Mouse (Mus musculus) CH12.LX (cell line): ENCODE results near the gene Nova2. TPM values are rescaled to one million over a fixed set of nuclear protein-coding genes. Genes with fewer than 3 reads are reported as not detected.

Source experiments
- DNase-seq: peaks from one replicate; pipeline ENCODE4 v3.0.0-alpha.2; 2013; ENCODE audit errors: extremely low read depth
- H3K27ac ChIP-seq: 2 replicates; pipeline ENCODE4 v1.5.1; 2012; ENCODE audit warnings: low read depth, mild to moderate bottlenecking, control low read depth, moderate library complexity; ENCODE audit not compliant: insufficient read depth
- H3K27me3 ChIP-seq: replicated peaks from 2 replicates; pipeline ENCODE3; 2012; ENCODE audit warnings: inconsistent platforms
- H3K36me3 ChIP-seq, 2 experiments: replicated peaks in 1 of 2; 2 replicates each; pipeline versions ENCODE3 to v1.6.1; 2012; ENCODE audit warnings: inconsistent platforms in 1 of 2, low read length in 1 of 2, mild to moderate bottlenecking in 1 of 2, mixed read lengths in 1 of 2, moderate library complexity in 1 of 2; ENCODE audit not compliant: control insufficient read depth in 1 of 2, insufficient read depth in 1 of 2
- H3K4me1 ChIP-seq, 2 experiments: 2 replicates each; pipeline ENCODE4 v1.6.1; 2012; ENCODE audit warnings: inconsistent platforms in 1 of 2, moderate library complexity in 1 of 2; ENCODE audit not compliant: insufficient read depth in 2 of 2, control insufficient read depth in 1 of 2
- H3K4me2 ChIP-seq: 2 replicates; pipeline ENCODE4 v1.6.1; 2012; ENCODE audit warnings: low read depth, mild to moderate bottlenecking, control low read depth; ENCODE audit not compliant: poor library complexity, insufficient read depth, severe bottlenecking
- H3K4me3 ChIP-seq, 3 experiments: fragments of 150-350 bp in 1 of 3; sonication (generic) in 1 of 3; replicated peaks in 1 of 3; 2 replicates each; pipeline versions ENCODE3 to v1.5.1; 2011 to 2012; ENCODE audit warnings: low read depth in 2 of 3, low read length in 2 of 3, mild to moderate bottlenecking in 2 of 3, moderate library complexity in 2 of 3, control low read depth in 1 of 3, improper control_type of control experiment in 1 of 3, inconsistent platforms in 1 of 3, mixed read lengths in 1 of 3; ENCODE audit not compliant: poor library complexity in 1 of 3
- H3K79me2 ChIP-seq: replicated peaks from 2 replicates; pipeline ENCODE4 v1.6.1; 2012; ENCODE audit warnings: mild to moderate bottlenecking, moderate library complexity; ENCODE audit not compliant: control insufficient read depth, poor library complexity, insufficient read depth, severe bottlenecking; ENCODE audit errors: extremely low read depth
- H3K9ac ChIP-seq: 2 replicates; pipeline ENCODE4 v1.6.1; 2012; ENCODE audit warnings: low read depth, mild to moderate bottlenecking, control low read depth, moderate library complexity; ENCODE audit not compliant: insufficient read depth
- H3K9me3 ChIP-seq: replicated peaks from 2 replicates; pipeline ENCODE3; 2012; ENCODE audit warnings: low read length, inconsistent platforms, mixed read lengths
- BHLHE40 ChIP-seq: IDR thresholded peaks from 2 replicates; pipeline ENCODE4 v1.6.1; 2011; ENCODE audit warnings: mild to moderate bottlenecking, low read depth, low read length, improper control_type of control experiment
- CHD1 ChIP-seq: IDR thresholded peaks from 2 replicates; pipeline ENCODE4 v1.6.1; 2012; ENCODE audit warnings: low read depth, low read length, improper control_type of control experiment, inconsistent platforms
- CTCF ChIP-seq, 2 experiments: IDR thresholded peaks in 1 of 2; conservative IDR thresholded peaks in 1 of 2; 2 replicates each; pipeline ENCODE4 v1.5.1; 2011 to 2012; ENCODE audit warnings: low read depth in 2 of 2, low read length in 2 of 2, improper control_type of control experiment in 1 of 2, inconsistent platforms in 1 of 2, mild to moderate bottlenecking in 1 of 2, moderate library complexity in 1 of 2
- EP300 ChIP-seq: IDR thresholded peaks from 2 replicates; pipeline ENCODE4 v1.6.1; 2011; ENCODE audit warnings: low read length, improper control_type of control experiment
- ETS1 ChIP-seq: conservative IDR thresholded peaks from 2 replicates; pipeline ENCODE4 v1.6.1; 2012; ENCODE audit warnings: low read depth, mild to moderate bottlenecking, inconsistent platforms, low read length, improper control_type of control experiment, moderate library complexity
- GABPA ChIP-seq: IDR thresholded peaks from 2 replicates; pipeline ENCODE4 v1.6.1; 2012; ENCODE audit warnings: low read depth, low read length, improper control_type of control experiment, inconsistent platforms; ENCODE audit not compliant: insufficient replicate concordance
- HCFC1 ChIP-seq: IDR thresholded peaks from 2 replicates; pipeline ENCODE4 v1.6.1; 2012; ENCODE audit warnings: low read depth, mild to moderate bottlenecking, inconsistent platforms, low read length, improper control_type of control experiment
- IRF4 ChIP-seq: IDR thresholded peaks from 2 replicates; pipeline ENCODE4 v1.6.1; 2014; ENCODE audit warnings: low read depth, mild to moderate bottlenecking, inconsistent platforms, low read length, improper control_type of control experiment
- JUN ChIP-seq: IDR thresholded peaks from 2 replicates; pipeline ENCODE4 v1.6.1; 2011; ENCODE audit warnings: low read depth, mild to moderate bottlenecking, low read length, improper control_type of control experiment, moderate library complexity; ENCODE audit not compliant: insufficient read depth
- JUND ChIP-seq: conservative IDR thresholded peaks from 2 replicates; pipeline ENCODE4 v1.6.1; 2011; ENCODE audit warnings: low read depth, low read length, improper control_type of control experiment
- KAT2A ChIP-seq: IDR thresholded peaks from 2 replicates; pipeline ENCODE4 v1.6.1; 2012; ENCODE audit warnings: low read length, improper control_type of control experiment, inconsistent platforms; ENCODE audit not compliant: insufficient replicate concordance
- MAFK ChIP-seq: IDR thresholded peaks from 2 replicates; pipeline ENCODE4 v1.6.1; 2011; ENCODE audit warnings: low read length, improper control_type of control experiment; ENCODE audit not compliant: insufficient replicate concordance
- MAX ChIP-seq: IDR thresholded peaks from 2 replicates; pipeline ENCODE4 v1.6.1; 2011; ENCODE audit warnings: low read length, improper control_type of control experiment
- MAZ ChIP-seq: IDR thresholded peaks from 2 replicates; pipeline ENCODE4 v1.6.1; 2012; ENCODE audit warnings: low read depth, mild to moderate bottlenecking, inconsistent platforms, low read length, improper control_type of control experiment, moderate library complexity
- MEF2A ChIP-seq: IDR thresholded peaks from 2 replicates; pipeline ENCODE4 v1.6.1; 2014; ENCODE audit warnings: low read depth, mild to moderate bottlenecking, inconsistent platforms, low read length, improper control_type of control experiment, borderline replicate concordance
- NELFE ChIP-seq: IDR thresholded peaks from 2 replicates; pipeline ENCODE4 v1.6.1; 2011; ENCODE audit warnings: low read depth, low read length, improper control_type of control experiment
- PAX5 ChIP-seq: IDR thresholded peaks from 2 replicates; pipeline ENCODE4 v1.6.1; 2012; ENCODE audit warnings: low read length, inconsistent platforms, mixed read lengths
- POLR2AphosphoS2 ChIP-seq: IDR thresholded peaks from 2 replicates; pipeline ENCODE4 v1.6.1; 2011; ENCODE audit warnings: low read depth, low read length, improper control_type of control experiment
- RAD21 ChIP-seq: IDR thresholded peaks from 2 replicates; pipeline ENCODE4 v1.6.1; 2011; ENCODE audit warnings: low read depth, mild to moderate bottlenecking, low read length, improper control_type of control experiment, moderate library complexity
- RCOR1 ChIP-seq: conservative IDR thresholded peaks from 2 replicates; pipeline ENCODE4 v1.6.1; 2012; ENCODE audit warnings: low read depth, mild to moderate bottlenecking, inconsistent platforms, low read length, improper control_type of control experiment
- SIN3A ChIP-seq: IDR thresholded peaks from 2 replicates; pipeline ENCODE4 v1.6.1; 2012; ENCODE audit warnings: low read length, improper control_type of control experiment, inconsistent platforms
- SMC3 ChIP-seq: IDR thresholded peaks from 2 replicates; pipeline ENCODE4 v1.6.1; 2011; ENCODE audit warnings: low read depth, low read length, improper control_type of control experiment
- TBP ChIP-seq: conservative IDR thresholded peaks from 2 replicates; pipeline ENCODE4 v1.6.1; 2011; ENCODE audit warnings: low read depth, low read length, improper control_type of control experiment
- TCF12 ChIP-seq: IDR thresholded peaks from 2 replicates; pipeline ENCODE4 v1.6.1; 2014; ENCODE audit warnings: low read depth, mild to moderate bottlenecking, inconsistent platforms, low read length, improper control_type of control experiment
- UBTF ChIP-seq: IDR thresholded peaks from 2 replicates; pipeline ENCODE4 v1.6.1; 2012; ENCODE audit warnings: low read depth, mild to moderate bottlenecking, inconsistent platforms, low read length, improper control_type of control experiment, moderate library complexity
- USF1 ChIP-seq: IDR thresholded peaks from 2 replicates; pipeline ENCODE4 v1.6.1; 2014; ENCODE audit warnings: low read depth, mild to moderate bottlenecking, inconsistent platforms, low read length, improper control_type of control experiment
- USF2 ChIP-seq: conservative IDR thresholded peaks from 2 replicates; pipeline ENCODE4 v1.6.1; 2011; ENCODE audit warnings: low read depth, low read length, improper control_type of control experiment
- ZC3H11A ChIP-seq: IDR thresholded peaks from 2 replicates; pipeline ENCODE4 v1.6.1; 2012; ENCODE audit warnings: low read depth, mild to moderate bottlenecking, inconsistent platforms, low read length, improper control_type of control experiment
- ZMIZ1 ChIP-seq: IDR thresholded peaks from 2 replicates; pipeline ENCODE4 v1.6.1; 2012; ENCODE audit warnings: low read depth, mild to moderate bottlenecking, inconsistent platforms, low read length, improper control_type of control experiment
- ZNF384 ChIP-seq: IDR thresholded peaks from 2 replicates; pipeline ENCODE4 v1.6.1; 2012; ENCODE audit warnings: low read depth, low read length, improper control_type of control experiment, inconsistent platforms
- dilution Hi-C: fragments of 300-500 bp; cut with MboI; formaldehyde crosslinking; loops from 2 replicates; pipeline ENCODE4 v1.14.3; 2020; ENCODE audit warnings: low sequenced_read_pairs; ENCODE audit not compliant: extremely low pct_unique_long_range_greater_than_20kb, extremely low pct_ligation_motif_present
- in situ Hi-C: fragments of 300-500 bp; cut with MboI; formaldehyde crosslinking; loops from 3 replicates; pipeline ENCODE4 v1.14.3; 2019; ENCODE audit warnings: low sequenced_read_pairs, low pct_ligation_motif_present, low pct_unique_long_range_greater_than_20kb, mixed read lengths
- polyA plus RNA-seq: library from polyadenylated mRNA; unstranded; fragments of >175 nt; gene quantifications from 2 replicates; pipeline ENCODE4 v1.2.1, GENCODE M21; 2012; ENCODE audit warnings: low read depth; ENCODE audit not compliant: insufficient read length
- total RNA-seq, 2 experiments: library from RNA; depleted of rRNA; stranded (reverse); fragments of 300-350 nt in 1 of 2; fragments of >200 nt in 1 of 2; gene quantifications; 2 replicates each; pipeline ENCODE4 v1.2.3; 2012 to 2014

Gene Nova2
- total and polyA plus RNA-seq, 3 experiments: 0.04 TPM; not detected in 2

GRCm38 (mm10) chr7:19002848-19003498, 77.3 kb downstream of the Nova2 start (continued):
- TF ChIP-seq RCOR1 (0 out of 2 replicates have a peak, but pooled peaks have one; percentile 46), SIN3A (peak; percentile 71; the same call in 1 of the 2 replicates), TCF12 (peak; percentile 28; the same call in 1 of the 2 replicates), CHD1 (0 out of 2 replicates have a peak, but pooled peaks have one; percentile 34), KAT2A (peak; percentile 96; the same call in 1 of the 2 replicates), CTCF (conservative IDR thresholded peaks at IDR 0.05 in 1 of 2, IDR thresholded peaks at IDR 0.05 in 1 of 2; ENCODE audit: low read depth in 2 of 2, low read length in 2 of 2) (no peak), MAX (peak; percentile 57; the same call in 1 of the 2 replicates), SMC3 (no peak), UBTF (no peak), GABPA (peak; percentile 47; the same call in 1 of the 2 replicates), MAFK (peak; percentile 52; the same call in 1 of the 2 replicates), POLR2AphosphoS2 (peak; percentile 29; the same call in 1 of the 2 replicates)
- TF ChIP-seq, all 38 proteins: peak for 19

GRCm38 (mm10) chr7:19003902-19004630, 78.4 kb downstream of the Nova2 start, which contains the start of gene Irf2bp1:
Gene Irf2bp1 (plus strand): TSS chr7:19004044.
- H3K9me3 ChIP-seq: peaks cover 4% of the 10 kb centered on the region
- H3K27me3 ChIP-seq: peaks cover 5% of the 10 kb centered on the region
- in situ Hi-C loops: no loop called here
- peak; percentile 94 for DNase-seq
- H3K9ac ChIP-seq: peak within 1 kb of the TSS; percentile 78
- H3K4me2 ChIP-seq: peak within 1 kb of the TSS; percentile 67; the same call in 1 of the 2 replicates
- H3K4me1 ChIP-seq: peaks cover 7 to 54% of the 10 kb centered on the region in 2 experiments; a peak in 2 of 4 replicates
- no peaks in the 10 kb centered on the region for H3K79me2 ChIP-seq
- H3K4me3 ChIP-seq: peak within 1 kb of the TSS; percentile 50 to 83 (median 66)
- dilution Hi-C loops: no loop called here
- peak within 1 kb of the TSS; percentile 74 for H3K27ac ChIP-seq
- H3K36me3 ChIP-seq: peaks cover 8 to 23% of the 10 kb centered on the region in 2 experiments
- TF ChIP-seq EP300: no peak
- no peak for TF ChIP-seq JUND
- TF ChIP-seq CHD1: no peak
- peak; percentile 74 for TF ChIP-seq NELFE
- TF ChIP-seq PAX5: no peak
- TF ChIP-seq HCFC1: peak; percentile 93
- TF ChIP-seq USF2: no peak
- peak; percentile 57; the same call in 1 of the 2 replicates for TF ChIP-seq MEF2A
- peak; percentile 38; the same call in 1 of the 2 replicates for TF ChIP-seq MAZ
- TF ChIP-seq ZC3H11A: no peak
- TF ChIP-seq TCF12: peak; percentile 61
- no peak for TF ChIP-seq BHLHE40
- no peak for TF ChIP-seq TBP
- TF ChIP-seq USF1: no peak
- no peak for TF ChIP-seq MAFK
- peak; percentile 54; the same call in 1 of the 2 replicates for TF ChIP-seq SIN3A
- peak; percentile 95 for TF ChIP-seq GABPA
- no peak; the same call in 1 of the 2 replicates for TF ChIP-seq ZNF384
- peak; percentile 58; the same call in 1 of the 2 replicates for TF ChIP-seq IRF4
- peak; percentile 45; the same call in 1 of the 2 replicates for TF ChIP-seq ZMIZ1
- no peak for TF ChIP-seq SMC3
- no peak; a peak in 1 of 4 replicates for TF ChIP-seq CTCF (conservative IDR thresholded peaks at IDR 0.05 in 1 of 2, IDR thresholded peaks at IDR 0.05 in 1 of 2; ENCODE audit: low read depth in 2 of 2, low read length in 2 of 2)
- TF ChIP-seq UBTF: 0 out of 2 replicates have a peak, but pooled peaks have one; percentile 51
- TF ChIP-seq ETS1: no peak
- no peak for TF ChIP-seq RCOR1
- TF ChIP-seq JUN: no peak
- peak; percentile 95 for TF ChIP-seq KAT2A
- TF ChIP-seq RAD21: no peak
- TF ChIP-seq MAX: no peak
